Mouse (Mus musculus) heart, postnatal 0 days (tissue): ENCODE results near the gene Upk3bl.
"Not testable (repeated sequence)": the region's sequence is repeated elsewhere in the genome, so short reads cannot be mapped to it uniquely, and the experiment has no call there.

Experiments used
- CTCF ChIP-seq: IDR thresholded peaks from 2 replicates; pipeline ENCODE4 v1.5.1; 2016; ENCODE audit warnings: antibody characterized with exemption, control low read depth, low read depth
- EP300 ChIP-seq: IDR thresholded peaks from 2 replicates; pipeline ENCODE4 v1.6.1; 2016; ENCODE audit warnings: antibody characterized with exemption, low read depth

GRCm38 (mm10) chr5:136066404-136067148 is 12.3 kb downstream of the Upk3bl start:
- TF ChIP-seq CTCF, EP300: not testable (repeated sequence)
